Mouse (Mus musculus): Measurements from ENCODE around the gene Chgb. TPM values are rescaled to one million over a fixed set of nuclear protein-coding genes. Genes with fewer than 3 reads are reported as not detected.

Gene Chgb
- total RNA-seq, 4 experiments from 2014 or later, result 254 to 300 (median 278) TPM

- DNase-seq (ENCODE audit: low spot score in 2 of 2), result no peak
Measured at GRCm38 (mm10) chr2:132841071-132841470, 60.0 kb downstream of the Chgb start.

Other genes starting within 250 kb of the Chgb start
- 10 to 100 TPM; 65.3 to 79.3 (median 70.9) TPM for gene Gpcpd1, start 193.5 kb upstream of the Chgb start, total RNA-seq (2022)
- gene Shld1, start 94.3 kb upstream of the Chgb start, total RNA-seq (2022), result 10 to 100 TPM in 3 of 4 experiments, 1 to 10 TPM in 1; 8.6 to 13.6 (median 12.4) TPM
- 10 to 100 TPM; 28.9 to 37.1 (median 33.3) TPM for gene Trmt6, start 34.8 kb downstream of the Chgb start, total RNA-seq (2022)
- gene Mcm8, start 34.9 kb downstream of the Chgb start, total RNA-seq (2022), result 1 to 10 TPM; 3.7 to 4.7 (median 4.1) TPM
- gene Crls1, start 65.4 kb downstream of the Chgb start, total RNA-seq (2022), result 10 to 100 TPM; 34.4 to 43.9 (median 39.4) TPM
- 1 to 10 TPM in 3 of 4 experiments, under 1 TPM in 1; 0.92 to 1.3 (median 1.2) TPM for gene Lrrn4, start 99.6 kb downstream of the Chgb start, total RNA-seq (2022)
- 1 to 10 TPM; 1.1 to 1.6 (median 1.4) TPM for gene Fermt1, start 164.6 kb downstream of the Chgb start, total RNA-seq (2022)